Mouse (Mus musculus): Measurements from ENCODE around the gene Gm19684.
"Not testable (repeated sequence)": the region's sequence is repeated elsewhere in the genome, so short reads cannot be mapped to it uniquely, and the experiment has no call there.

- TF ChIP-seq GATA1 (IDR thresholded peaks at IDR 0.05; ENCODE audit: borderline replicate concordance, low read length); FLI1 (IDR thresholded peaks at IDR 0.05; ENCODE audit: low read length): not testable (repeated sequence)
Observed at GRCm38 (mm10) chr17:36136299-36136848, 14.9 kb downstream of the Gm19684 start.

Data from megakaryocyte, embryonic 14.5 days (primary cell).